Mouse (Mus musculus) CD4-positive naive resting alpha-beta T cell, adult 76 days (primary cell): Measurements from ENCODE around the gene Tmem196. TPM values are rescaled to one million over a fixed set of nuclear protein-coding genes. Genes with fewer than 3 reads are reported as not detected.

Experiments
- total RNA-seq: library from RNA; stranded (reverse); gene quantifications from one replicate; pipeline ENCODE4 v1.2.4, GENCODE M21; 2023

Gene Tmem196
- total RNA-seq, result not detected

GRCm38 (mm10) chr12:119945589-119946310 lies at the start of gene Tmem196:
Gene Tmem196, plus strand, starts transcription at chr12:119945822.

